Mouse (Mus musculus) liver, embryonic 16.5 days (tissue): Measurements from ENCODE around the gene Ets1. TPM values are rescaled to one million over a fixed set of nuclear protein-coding genes. Genes with fewer than 3 reads are reported as not detected.

Experiments
- ATAC-seq: fragments of 200-750 bp; cut with Nextera tagmentation; 2 replicates; pipeline ENCODE4 v1.8.0; 2017; ENCODE audit warnings: low read depth, mild to moderate bottlenecking, moderate number of reproducible peaks, moderate library complexity
- H3K27ac ChIP-seq: fragments of 300-500 bp; sonication (generic); 2 replicates; pipeline ENCODE4 v1.5.1; 2014; ENCODE audit warnings: mild to moderate bottlenecking, low read length
- H3K27me3 ChIP-seq: fragments of 300-500 bp; sonication (generic); 2 replicates; pipeline ENCODE4 v1.6.1; 2014; ENCODE audit warnings: low read depth, low read length, mixed read lengths; ENCODE audit not compliant: control insufficient read depth, insufficient read depth
- H3K36me3 ChIP-seq: fragments of 300-500 bp; sonication (generic); 2 replicates; pipeline ENCODE4 v1.6.1; 2014; ENCODE audit warnings: mild to moderate bottlenecking; ENCODE audit not compliant: control insufficient read depth, insufficient read depth
- H3K4me1 ChIP-seq: fragments of 300-500 bp; sonication (generic); 2 replicates; pipeline ENCODE4 v1.6.1; 2014; ENCODE audit warnings: low read depth, low read length, mixed read lengths; ENCODE audit not compliant: control insufficient read depth
- H3K4me2 ChIP-seq: fragments of 300-500 bp; sonication (generic); 2 replicates; pipeline ENCODE4 v1.6.1; 2014; ENCODE audit warnings: low read depth, low read length, mixed read lengths
- H3K4me3 ChIP-seq: fragments of 300-500 bp; sonication (generic); 2 replicates; pipeline ENCODE4 v1.5.1; 2014; ENCODE audit warnings: low read depth, mild to moderate bottlenecking, low read length
- H3K9ac ChIP-seq: fragments of 300-500 bp; sonication (generic); 2 replicates; pipeline ENCODE4 v1.6.1; 2014; ENCODE audit warnings: low read depth, low read length
- H3K9me3 ChIP-seq: fragments of 300-500 bp; sonication (generic); replicated peaks from 2 replicates; pipeline ENCODE4 v1.6.1; 2016; ENCODE audit warnings: low read length; ENCODE audit not compliant: control insufficient read depth
- WGBS: fragments of 180-500 bp; shearing (Covaris S2); extraction: QIAGEN DNeasy Blood & Tissue Kit; methylation state at CpG from one replicate; pipeline ENCODE4 v1.1.7; 2014; ENCODE audit not compliant: insufficient replicate concordance; 5-methylcytosine and 5-hydroxymethylcytosine counted together
- polyA plus RNA-seq: library from polyadenylated mRNA; unstranded; fragments of >200 nt; fragmentation: Nextera tagmentation; extraction: Ambion mirVana; gene quantifications from 2 replicates; pipeline ENCODE4 v1.2.1, GENCODE M21; 2015

Ets1 gene
- polyA plus RNA-seq, 1 experiment from 2014 or later, result 15.9 TPM

DNA sequence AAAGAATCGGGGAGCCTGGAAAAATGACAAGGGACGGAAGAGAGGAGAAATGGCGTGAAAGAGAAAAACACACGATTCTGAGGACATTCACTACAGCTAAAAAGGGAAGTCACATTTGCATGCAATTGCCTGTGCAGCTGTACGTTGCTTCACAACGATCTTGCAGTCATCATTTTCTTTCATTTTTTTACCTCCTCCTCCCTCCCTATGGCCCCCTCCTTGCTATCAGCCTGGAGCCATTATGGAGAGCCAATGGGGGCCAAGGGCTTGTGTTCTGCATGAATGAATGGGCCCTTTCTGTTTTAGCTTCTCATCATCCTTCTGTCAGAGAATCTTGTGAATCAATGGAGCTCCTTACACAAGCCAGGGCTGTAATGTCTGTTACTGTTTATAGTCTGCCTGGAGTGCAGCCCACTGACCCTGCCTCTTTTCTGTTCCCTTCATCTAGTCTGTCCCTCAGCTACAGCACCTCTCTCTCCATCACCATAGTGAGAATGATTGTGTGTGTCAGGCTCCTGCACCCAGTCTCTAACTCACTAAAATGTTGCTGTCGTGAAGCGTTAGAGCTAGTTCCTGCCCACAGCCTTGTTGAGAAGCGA lies 32.2 kb downstream of the Ets1 start:
- ATAC-seq, result no peak
- H3K4me1 ChIP-seq, result peaks cover 3% of the 10 kb centered on the region
- no peaks in the 10 kb centered on the region for H3K36me3 ChIP-seq
- H3K27ac ChIP-seq, result no peak overlapping the region
- peaks cover 18% of the 10 kb centered on the region for H3K27me3 ChIP-seq
- no peak overlapping the region for H3K9ac ChIP-seq
- H3K4me3 ChIP-seq, result no peak overlapping the region
- WGBS, result 27% methylated on average over 9 of the region's 9 CpGs
- 0 out of 2 replicates have a peak overlapping the region, but pooled peaks have one; percentile 7 for H3K4me2 ChIP-seq
- no peaks in the 10 kb centered on the region for H3K9me3 ChIP-seq

DNA sequence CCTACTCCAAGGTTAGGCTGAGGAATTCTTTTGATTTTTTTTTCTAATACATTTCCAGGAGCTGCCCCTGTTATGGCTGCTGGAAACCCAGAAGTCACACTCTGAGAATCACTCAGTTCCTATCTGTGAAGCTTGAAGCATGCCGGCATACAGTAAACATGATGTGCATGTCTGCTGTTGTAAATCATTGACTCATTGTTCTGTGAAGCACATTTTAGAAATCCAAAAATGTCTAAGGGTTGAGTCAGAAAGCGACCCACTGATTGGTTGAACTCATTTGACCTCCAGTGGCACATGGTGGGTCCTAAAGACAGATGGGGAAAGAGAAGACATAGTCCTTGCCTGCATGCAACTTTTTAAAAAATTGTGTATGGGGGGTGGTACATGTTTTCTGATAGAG lies 33.4 kb downstream of the Ets1 start:
- Histone ChIP-seq H3K27me3 (peaks cover 20% of the 10 kb centered on the region), H3K4me1 (peaks cover 3% of the 10 kb centered on the region), H3K4me2 (no peak overlapping the region), H3K27ac (no peak overlapping the region), H3K4me3 (no peak overlapping the region), H3K36me3 (no peaks in the 10 kb centered on the region), H3K9ac (no peak overlapping the region), H3K9me3 (no peaks in the 10 kb centered on the region)
- 66% methylated on average over 2 of the region's 2 CpGs for WGBS
- no peak for ATAC-seq

DNA sequence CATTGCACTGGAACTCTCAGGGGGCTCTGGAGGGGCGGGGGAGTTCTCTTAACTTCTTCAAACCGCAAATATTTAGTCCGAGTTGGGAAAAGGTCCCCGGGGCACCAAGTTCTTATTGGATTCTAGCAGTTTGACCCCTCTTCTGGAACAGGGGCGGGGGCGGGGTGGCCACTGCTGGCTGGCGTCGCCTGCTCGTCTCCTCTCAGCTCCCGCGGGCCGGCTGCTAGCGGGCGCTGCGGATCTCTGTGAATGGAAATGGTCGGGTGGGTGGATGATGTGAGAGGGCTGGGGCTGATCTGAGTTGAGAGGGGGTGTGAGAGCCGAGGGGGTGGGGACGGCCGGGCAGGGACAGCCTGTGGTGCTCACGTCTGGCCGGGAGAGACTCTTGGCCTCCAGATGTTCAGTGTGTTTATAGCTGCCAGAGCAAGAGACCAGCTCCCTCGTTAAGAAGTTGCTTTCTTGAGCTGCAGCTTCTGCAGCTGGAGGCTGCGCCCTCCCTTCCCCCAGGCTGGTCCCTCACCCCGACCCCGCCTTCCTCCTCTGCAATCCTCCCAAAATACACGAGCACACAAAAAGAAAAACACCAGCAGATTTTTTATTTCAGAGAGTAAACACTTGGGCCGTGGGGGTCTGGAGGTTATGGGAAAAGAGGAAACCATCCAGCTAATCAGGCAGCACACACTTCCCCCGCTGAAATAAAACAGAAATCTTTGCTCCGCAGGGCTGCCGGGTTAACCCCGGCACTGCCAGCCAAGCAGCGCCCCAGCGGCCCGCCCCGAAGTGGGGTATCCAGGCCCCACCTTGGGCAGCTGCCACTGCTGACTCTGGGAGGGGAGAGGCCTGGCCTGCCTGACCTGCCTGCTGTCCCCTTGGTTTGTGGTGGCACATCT lies 36.2 kb downstream of the Ets1 start:
- Histone ChIP-seq H3K4me3 (peak overlapping the region; percentile 27), H3K9ac (peak overlapping the region; percentile 28; the same call in 1 of the 2 replicates), H3K27me3 (peaks cover 20% of the 10 kb centered on the region), H3K4me2 (peak overlapping the region; percentile 57), H3K4me1 (peaks cover 3% of the 10 kb centered on the region), H3K36me3 (no peaks in the 10 kb centered on the region), H3K9me3 (no peaks in the 10 kb centered on the region), H3K27ac (peak overlapping the region; percentile 48)
- ATAC-seq, result peak; percentile 71
- 1% methylated on average over 35 of the region's 35 CpGs for WGBS

DNA sequence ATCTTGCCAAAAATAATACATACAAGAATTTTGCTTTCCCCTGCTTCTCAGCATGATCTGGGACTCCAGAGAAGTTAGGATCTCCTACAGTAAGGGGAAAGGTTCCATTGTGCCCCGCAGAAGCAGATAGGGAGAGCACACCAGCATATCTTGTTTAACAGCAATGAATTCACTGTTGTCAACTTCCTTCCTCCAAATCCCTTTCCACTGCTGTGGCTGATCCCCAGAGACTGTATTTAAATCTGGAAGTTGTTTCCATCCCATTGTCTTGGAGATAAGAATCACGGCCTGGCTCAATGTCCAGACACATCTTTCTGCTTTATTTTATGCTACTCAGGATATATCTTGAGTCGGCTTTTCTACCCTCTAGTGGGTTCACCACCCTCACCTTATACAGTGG lies 37.9 kb downstream of the Ets1 start:
- no peaks in the 10 kb centered on the region for H3K9me3 ChIP-seq
- H3K27ac ChIP-seq, result no peak overlapping the region
- H3K4me1 ChIP-seq, result peaks cover 3% of the 10 kb centered on the region
- H3K4me2 ChIP-seq, result no peak overlapping the region
- H3K27me3 ChIP-seq, result peaks cover 20% of the 10 kb centered on the region
- H3K4me3 ChIP-seq, result no peak overlapping the region
- no peaks in the 10 kb centered on the region for H3K36me3 ChIP-seq
- WGBS, result 34% methylated on average over 3 of the region's 3 CpGs
- no peak overlapping the region for H3K9ac ChIP-seq
- no peak for ATAC-seq

DNA sequence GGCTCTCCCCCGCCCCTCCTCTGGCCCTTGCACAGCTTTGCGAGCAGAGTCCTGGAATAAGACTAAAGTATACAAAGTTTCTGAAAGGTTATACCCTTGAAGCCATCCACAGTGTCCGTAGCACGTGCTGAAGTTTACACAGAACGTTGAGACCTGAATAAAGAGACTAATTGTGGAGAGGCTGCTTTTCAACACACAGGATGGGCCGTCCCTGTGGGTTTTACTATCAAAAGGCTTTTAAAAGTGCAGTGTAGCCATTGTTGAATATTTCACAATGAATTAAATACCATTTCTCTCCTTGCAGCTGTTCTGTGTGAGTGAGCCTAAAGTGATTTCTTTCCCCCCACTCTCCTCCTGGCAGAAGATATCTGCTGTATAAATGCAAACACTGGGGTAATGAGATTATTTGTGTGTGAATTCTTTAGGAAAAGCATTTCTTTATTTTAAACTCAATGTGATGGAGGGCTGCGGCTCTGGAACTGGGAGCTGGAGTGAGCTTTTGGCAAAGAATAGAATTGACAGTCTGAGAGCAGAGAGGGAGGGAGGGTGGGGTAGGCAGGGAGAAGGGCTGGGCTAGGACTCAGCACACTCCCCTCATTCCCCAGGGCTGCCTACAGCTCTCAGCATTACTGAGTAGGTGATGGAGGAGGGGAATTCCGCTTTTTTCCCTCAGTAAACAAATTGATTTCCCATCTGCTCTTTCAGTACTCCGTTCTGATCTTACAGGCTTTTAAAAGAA lies 39.8 kb downstream of the Ets1 start:
- H3K27ac ChIP-seq, result no peak overlapping the region
- no peak for ATAC-seq
- no peaks in the 10 kb centered on the region for H3K9me3 ChIP-seq
- peaks cover 20% of the 10 kb centered on the region for H3K27me3 ChIP-seq
- H3K9ac ChIP-seq, result no peak overlapping the region
- H3K4me1 ChIP-seq, result peaks cover 3% of the 10 kb centered on the region
- H3K4me2 ChIP-seq, result no peak overlapping the region
- no peak overlapping the region for H3K4me3 ChIP-seq
- H3K36me3 ChIP-seq, result no peaks in the 10 kb centered on the region
- 26% methylated on average over 9 of the region's 9 CpGs for WGBS

DNA sequence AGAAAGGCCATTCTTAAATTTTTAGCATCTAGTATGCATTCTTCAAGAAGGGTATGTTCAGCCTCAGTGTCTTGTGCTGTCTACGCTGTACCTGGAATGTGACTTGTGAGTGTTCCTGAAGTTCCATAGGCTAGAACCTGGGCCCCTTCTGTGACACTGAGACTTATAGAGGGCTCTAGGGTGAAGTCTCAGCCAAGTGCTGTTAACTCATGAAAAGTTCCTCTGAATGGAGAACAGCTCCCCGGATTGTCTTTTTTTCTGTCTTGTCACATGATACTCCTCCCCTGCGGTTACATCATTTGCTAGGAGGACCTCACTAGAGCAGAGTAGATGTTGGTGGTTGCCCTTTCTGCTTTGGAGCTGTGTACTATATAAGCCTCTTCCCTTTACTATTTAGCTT lies 40.5 kb downstream of the Ets1 start:
- no peak overlapping the region for H3K4me2 ChIP-seq
- H3K27ac ChIP-seq, result no peak overlapping the region

DNA sequence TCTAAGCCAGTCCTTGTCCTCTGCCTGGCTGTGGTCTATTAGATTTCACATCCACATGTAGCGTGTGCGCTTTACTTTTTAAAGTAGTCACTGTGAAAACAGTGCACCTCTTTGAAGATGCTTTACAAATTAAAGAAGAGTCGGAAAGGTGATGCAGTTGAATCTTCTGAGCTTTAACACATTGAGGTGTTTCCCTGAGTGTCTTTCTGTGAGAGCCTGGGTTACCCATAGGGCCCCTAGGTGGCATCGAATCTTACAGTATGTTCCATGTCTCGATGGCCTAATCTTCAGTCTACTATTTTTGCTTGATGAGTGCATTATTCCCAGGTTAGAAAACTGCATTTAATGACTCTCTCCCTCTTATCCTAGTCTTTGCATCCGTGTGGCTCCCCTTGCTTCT lies 41.6 kb downstream of the Ets1 start:
- H3K27ac ChIP-seq, result no peak overlapping the region
- 52% methylated on average over 6 of the region's 6 CpGs for WGBS
- H3K4me3 ChIP-seq, result no peak overlapping the region
- H3K36me3 ChIP-seq, result no peaks in the 10 kb centered on the region
- no peak for ATAC-seq
- H3K4me1 ChIP-seq, result no peaks in the 10 kb centered on the region; the same call in 1 of the 2 replicates
- H3K9ac ChIP-seq, result no peak overlapping the region
- H3K9me3 ChIP-seq, result no peaks in the 10 kb centered on the region
- no peak overlapping the region for H3K4me2 ChIP-seq
- H3K27me3 ChIP-seq, result peaks cover 6% of the 10 kb centered on the region

More for the DNA sequence above, 40.5 kb downstream of the Ets1 start:
- Histone ChIP-seq H3K36me3 (no peaks in the 10 kb centered on the region), H3K9me3 (no peaks in the 10 kb centered on the region), H3K9ac (no peak overlapping the region), H3K4me3 (no peak overlapping the region), H3K27me3 (peaks cover 18% of the 10 kb centered on the region), H3K4me1 (peaks cover 3% of the 10 kb centered on the region)
- ATAC-seq, result no peak
- 19% methylated on average over 3 of the region's 3 CpGs for WGBS

DNA sequence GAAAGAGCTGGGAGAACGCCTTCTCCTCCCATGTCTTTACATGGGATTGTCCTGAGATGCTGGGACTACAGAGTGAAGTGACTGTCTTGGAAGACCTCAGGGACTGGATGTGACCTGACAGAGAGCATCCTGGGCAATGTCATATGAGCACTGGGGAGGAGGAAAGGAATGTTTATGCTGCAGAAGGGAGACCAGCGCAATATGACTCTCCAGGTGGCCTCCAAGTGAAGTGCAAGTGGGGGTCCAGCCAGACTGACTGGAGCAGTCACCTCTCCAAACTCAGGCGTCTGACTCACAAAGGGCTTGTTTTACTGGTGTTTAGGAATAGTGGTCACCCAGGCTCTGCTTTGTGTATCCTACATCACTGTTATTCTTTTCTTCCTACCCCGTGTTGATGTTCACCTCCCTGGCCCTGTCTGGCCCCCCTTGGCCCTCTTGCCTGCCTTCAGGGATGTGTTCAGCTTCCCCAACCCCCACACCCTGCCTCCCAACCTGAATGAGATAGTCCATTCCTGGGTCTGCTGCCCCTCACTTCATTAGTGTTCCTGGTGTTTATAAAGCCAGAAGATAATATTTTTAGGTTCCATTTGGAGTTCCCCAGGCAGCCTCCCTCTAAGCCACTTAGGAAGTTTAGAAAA lies 42.2 kb downstream of the Ets1 start:
- H3K27ac ChIP-seq, result no peak overlapping the region
- H3K9me3 ChIP-seq, result no peaks in the 10 kb centered on the region
- no peaks in the 10 kb centered on the region; the same call in 1 of the 2 replicates for H3K4me1 ChIP-seq
- WGBS, result 45% methylated on average over 4 of the region's 4 CpGs
- no peak overlapping the region for H3K4me2 ChIP-seq
- H3K4me3 ChIP-seq, result no peak overlapping the region
- H3K9ac ChIP-seq, result no peak overlapping the region
- H3K36me3 ChIP-seq, result no peaks in the 10 kb centered on the region
- peaks cover 3% of the 10 kb centered on the region; the same call in 1 of the 2 replicates for H3K27me3 ChIP-seq
- ATAC-seq, result no peak
